Mouse (Mus musculus) lung, embryonic 14.5 days (tissue): ENCODE data around the gene Msmp. TPM values are rescaled to one million over a fixed set of nuclear protein-coding genes. Genes with fewer than 3 reads are reported as not detected.
A peak's percentile ranks its signal among the peaks of the same experiment; 100 is the strongest.

Experiments
- ATAC-seq: fragments of 200-750 bp; cut with Nextera tagmentation; 2 replicates; pipeline ENCODE4 v1.8.0; 2017; ENCODE audit warnings: mild to moderate bottlenecking, moderate TSS enrichment, moderate library complexity; ENCODE audit not compliant: insufficient read depth
- DNase-seq: peaks from one replicate; pipeline ENCODE4 v3.0.0-alpha.2; 2015
- H3K27ac ChIP-seq: fragments of 300-500 bp; sonication (generic); 2 replicates; pipeline ENCODE4 v1.5.1; 2014; ENCODE audit warnings: low read depth, mild to moderate bottlenecking, moderate library complexity
- H3K27me3 ChIP-seq: fragments of 300-500 bp; sonication (generic); 2 replicates; pipeline ENCODE4 v1.6.1; 2014; ENCODE audit warnings: low read length, control low read depth; ENCODE audit not compliant: insufficient read depth
- H3K36me3 ChIP-seq: fragments of 300-500 bp; sonication (generic); 2 replicates; pipeline ENCODE4 v1.6.1; 2014; ENCODE audit warnings: control low read depth; ENCODE audit not compliant: insufficient read depth
- H3K4me1 ChIP-seq: fragments of 300-500 bp; sonication (generic); 2 replicates; pipeline ENCODE4 v1.6.1; 2014; ENCODE audit warnings: antibody characterized with exemption, control low read depth; ENCODE audit not compliant: insufficient read depth
- H3K4me2 ChIP-seq: fragments of 300-500 bp; sonication (generic); 2 replicates; pipeline ENCODE4 v1.6.1; 2014; ENCODE audit warnings: mild to moderate bottlenecking
- H3K4me3 ChIP-seq: fragments of 300-500 bp; sonication (generic); 2 replicates; pipeline ENCODE4 v1.5.1; 2014; ENCODE audit warnings: low read depth, low read length
- H3K9ac ChIP-seq: fragments of 300-500 bp; sonication (generic); 2 replicates; pipeline ENCODE4 v1.6.1; 2014
- H3K9me3 ChIP-seq: fragments of 300-500 bp; sonication (generic); 2 replicates; pipeline ENCODE4 v1.6.1; 2016; ENCODE audit warnings: low read depth, low read length, control low read depth
- CTCF ChIP-seq: IDR thresholded peaks from 2 replicates; pipeline ENCODE4 v1.5.1; 2016; ENCODE audit warnings: antibody characterized with exemption, low read depth
- WGBS: fragments of 180-500 bp; shearing (Covaris S2); extraction: QIAGEN DNeasy Blood & Tissue Kit; methylation state at CpG from one replicate; pipeline ENCODE4 v1.1.7; 2014; 5-methylcytosine and 5-hydroxymethylcytosine counted together
- polyA plus RNA-seq: library from polyadenylated mRNA; unstranded; fragments of >200 nt; fragmentation: Nextera tagmentation; extraction: Ambion mirVana; gene quantifications from 2 replicates; pipeline ENCODE4 v1.2.1, GENCODE M21; 2014

Msmp gene
- not detected in 2 replicates for polyA plus RNA-seq

DNA sequence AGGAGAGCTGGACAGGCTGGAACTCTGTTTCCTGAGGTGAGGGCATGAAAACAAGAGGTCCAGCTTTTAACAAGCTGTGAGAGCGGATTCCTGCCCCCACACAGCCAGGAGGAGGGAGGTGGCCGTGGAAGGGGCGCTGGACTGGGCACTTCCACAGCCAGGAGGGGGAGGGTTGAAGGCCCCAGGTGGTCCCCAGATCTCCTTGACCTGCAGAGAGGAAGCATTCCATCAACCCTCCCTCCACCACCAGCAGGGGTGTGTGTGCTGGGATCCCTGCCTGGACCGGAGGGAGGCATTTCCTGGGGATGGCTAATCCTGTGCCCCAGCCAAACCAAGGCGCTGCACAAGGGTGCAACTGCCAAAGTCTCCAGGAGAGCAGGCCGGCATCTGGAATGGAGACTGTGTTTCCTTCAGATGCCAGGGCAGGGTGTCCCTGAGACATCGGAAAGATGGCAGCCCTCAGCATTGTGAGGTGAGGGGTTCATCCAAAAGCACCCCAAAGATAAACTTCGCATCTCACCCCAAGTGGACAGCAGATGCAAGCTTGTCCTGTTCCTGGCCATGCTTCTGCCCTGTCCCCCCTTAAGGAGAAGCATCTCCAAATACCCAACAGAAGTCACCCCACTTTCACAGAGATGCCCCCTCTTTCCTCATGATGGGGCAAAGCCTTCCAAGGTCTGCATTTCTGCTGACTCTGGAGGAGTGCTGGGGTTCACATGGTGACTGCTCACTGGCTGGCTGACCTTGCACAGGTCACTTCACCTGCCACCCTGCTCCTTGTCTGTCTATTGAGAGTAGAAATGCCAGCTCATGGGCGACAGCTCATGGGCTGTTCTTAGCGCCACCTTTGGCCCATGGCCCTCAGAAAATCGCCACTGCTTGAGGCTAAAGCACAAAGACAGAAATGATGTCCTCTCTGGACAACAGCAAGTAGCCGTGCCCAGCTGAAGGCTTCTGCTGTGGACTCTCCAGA lies at the start of gene Msmp:
TSS of gene Msmp (minus strand) at position 51 of the 973 bp plus-strand sequence.
- H3K36me3 ChIP-seq = peaks cover 49% of the 10 kb centered on the region
- DNase-seq (no peak), ATAC-seq (no peak)
- 57% methylated on average over 12 of the region's 12 CpGs for WGBS
- TF ChIP-seq CTCF = no peak
- H3K27ac ChIP-seq = no peak within 1 kb of the TSS
- no peak within 1 kb of the TSS for H3K4me2 ChIP-seq
- peaks cover 2% of the 10 kb centered on the region; the same call in 1 of the 2 replicates for H3K4me1 ChIP-seq
- H3K27me3 ChIP-seq = no peaks in the 10 kb centered on the region
- H3K4me3 ChIP-seq = no peak within 1 kb of the TSS
- no peak within 1 kb of the TSS for H3K9ac ChIP-seq
- H3K9me3 ChIP-seq = no peaks in the 10 kb centered on the region

DNA sequence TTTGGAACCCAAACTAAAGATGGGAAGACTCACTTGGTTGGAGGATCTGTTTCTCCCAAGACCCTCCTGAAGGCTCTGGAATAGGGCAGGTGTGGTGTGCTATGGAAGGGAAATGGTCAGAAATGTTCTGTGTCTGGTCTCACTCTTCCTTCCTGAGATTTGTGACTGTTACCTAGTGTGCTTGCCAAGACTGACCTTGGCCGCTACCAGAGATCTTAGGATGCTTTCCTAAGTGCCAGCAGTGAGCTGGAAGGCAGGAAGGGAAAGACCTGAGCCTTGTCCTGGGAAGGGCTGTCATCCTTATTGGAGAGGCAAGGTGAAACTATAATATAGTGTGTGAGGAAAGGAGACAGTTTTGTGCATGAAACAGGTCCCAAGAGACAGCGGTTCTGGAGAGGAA lies 49.4 kb upstream of the Msmp start:
- Histone ChIP-seq H3K4me1 (0 out of 2 replicates have a peak, but pooled peaks cover 7% of the 10 kb centered on the region), H3K27me3 (peaks cover 11% of the 10 kb centered on the region), H3K9me3 (no peaks in the 10 kb centered on the region), H3K36me3 (no peaks in the 10 kb centered on the region), H3K4me2 (no peak overlapping the region), H3K9ac (no peak overlapping the region), H3K27ac (no peak overlapping the region), H3K4me3 (no peak overlapping the region)
- no peak for TF ChIP-seq CTCF
- ATAC-seq (no peak), DNase-seq (no peak)
- WGBS = 96% methylated on average over 2 of the region's 2 CpGs

DNA sequence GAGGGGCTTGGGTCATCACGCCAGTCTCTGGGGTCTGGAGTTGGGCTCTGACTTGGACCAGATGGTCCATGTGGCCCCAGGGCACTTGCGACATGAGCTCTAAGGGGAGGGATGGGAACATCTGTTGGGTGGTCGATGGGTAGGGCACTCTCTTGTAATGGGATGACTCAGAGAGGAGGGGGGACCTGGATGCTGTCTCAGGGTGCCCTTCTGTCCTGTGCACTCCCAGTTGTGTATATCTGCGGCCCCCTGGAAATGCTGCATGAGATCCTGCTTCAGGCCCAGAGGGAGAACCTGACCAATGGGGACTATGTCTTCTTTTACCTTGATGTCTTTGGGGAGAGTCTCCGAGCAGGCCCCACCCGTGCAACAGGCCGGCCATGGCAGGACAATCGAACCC lies 49.0 kb upstream of the Msmp start:
- DNase-seq (no peak), ATAC-seq (no peak)

DNA sequence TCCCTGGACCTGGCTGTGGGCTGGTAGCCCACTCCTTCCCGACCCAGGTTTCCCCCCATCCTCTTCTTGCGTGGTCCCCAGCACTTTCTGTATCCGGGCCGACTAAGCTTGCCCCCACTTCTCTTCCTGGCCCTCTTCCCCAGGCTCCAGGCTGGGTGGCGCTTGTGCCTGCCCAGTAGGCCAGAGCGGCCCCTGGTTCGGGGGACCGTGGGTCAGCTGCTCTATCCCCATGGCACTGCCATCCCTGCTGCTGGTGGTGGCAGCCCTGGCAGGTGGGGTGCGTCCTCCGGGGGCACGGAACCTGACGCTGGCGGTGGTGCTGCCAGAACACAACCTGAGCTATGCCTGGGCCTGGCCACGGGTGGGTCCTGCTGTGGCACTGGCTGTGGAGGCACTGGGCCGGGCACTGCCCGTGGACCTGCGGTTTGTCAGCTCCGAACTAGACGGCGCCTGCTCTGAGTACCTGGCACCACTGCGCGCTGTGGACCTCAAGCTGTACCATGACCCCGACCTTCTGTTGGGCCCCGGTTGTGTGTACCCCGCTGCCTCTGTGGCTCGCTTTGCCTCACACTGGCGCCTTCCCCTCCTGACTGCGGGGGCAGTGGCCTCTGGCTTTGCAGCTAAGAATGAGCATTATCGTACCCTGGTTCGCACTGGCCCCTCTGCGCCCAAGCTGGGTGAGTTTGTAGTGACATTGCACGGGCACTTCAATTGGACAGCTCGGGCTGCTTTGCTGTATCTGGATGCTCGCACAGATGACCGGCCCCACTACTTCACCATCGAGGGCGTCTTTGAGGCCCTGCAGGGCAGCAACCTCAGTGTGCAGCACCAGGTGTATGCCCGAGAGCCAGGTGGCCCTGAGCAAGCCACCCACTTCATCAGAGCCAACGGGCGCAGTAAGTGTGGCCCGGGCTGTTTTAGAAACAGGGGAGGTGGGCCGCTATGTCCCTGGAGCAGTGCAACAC lies 47.9 kb upstream of the Msmp start:
- Histone ChIP-seq H3K9me3 (no peaks in the 10 kb centered on the region), H3K4me1 (0 out of 2 replicates have a peak, but pooled peaks cover 7% of the 10 kb centered on the region), H3K4me3 (peak overlapping the region; percentile 67), H3K9ac (peak overlapping the region; percentile 84), H3K27me3 (peaks cover 11% of the 10 kb centered on the region), H3K4me2 (peak overlapping the region; percentile 87), H3K36me3 (no peaks in the 10 kb centered on the region), H3K27ac (peak overlapping the region; percentile 65; the same call in 1 of the 2 replicates)
- no peak for TF ChIP-seq CTCF
- WGBS = 41% methylated on average over 42 of the region's 42 CpGs
- ATAC-seq (peak; percentile 19; the same call in 1 of the 2 replicates), DNase-seq (peak; percentile 15)

More for the DNA sequence above, 49.0 kb upstream of the Msmp start:
- 76% methylated on average over 8 of the region's 8 CpGs for WGBS
- Histone ChIP-seq H3K27ac (no peak overlapping the region), H3K4me3 (no peak overlapping the region), H3K36me3 (no peaks in the 10 kb centered on the region), H3K9me3 (no peaks in the 10 kb centered on the region), H3K27me3 (peaks cover 11% of the 10 kb centered on the region), H3K4me1 (0 out of 2 replicates have a peak, but pooled peaks cover 7% of the 10 kb centered on the region), H3K9ac (no peak overlapping the region), H3K4me2 (0 out of 2 replicates have a peak overlapping the region, but pooled peaks have one; percentile 87)
- no peak for TF ChIP-seq CTCF

DNA sequence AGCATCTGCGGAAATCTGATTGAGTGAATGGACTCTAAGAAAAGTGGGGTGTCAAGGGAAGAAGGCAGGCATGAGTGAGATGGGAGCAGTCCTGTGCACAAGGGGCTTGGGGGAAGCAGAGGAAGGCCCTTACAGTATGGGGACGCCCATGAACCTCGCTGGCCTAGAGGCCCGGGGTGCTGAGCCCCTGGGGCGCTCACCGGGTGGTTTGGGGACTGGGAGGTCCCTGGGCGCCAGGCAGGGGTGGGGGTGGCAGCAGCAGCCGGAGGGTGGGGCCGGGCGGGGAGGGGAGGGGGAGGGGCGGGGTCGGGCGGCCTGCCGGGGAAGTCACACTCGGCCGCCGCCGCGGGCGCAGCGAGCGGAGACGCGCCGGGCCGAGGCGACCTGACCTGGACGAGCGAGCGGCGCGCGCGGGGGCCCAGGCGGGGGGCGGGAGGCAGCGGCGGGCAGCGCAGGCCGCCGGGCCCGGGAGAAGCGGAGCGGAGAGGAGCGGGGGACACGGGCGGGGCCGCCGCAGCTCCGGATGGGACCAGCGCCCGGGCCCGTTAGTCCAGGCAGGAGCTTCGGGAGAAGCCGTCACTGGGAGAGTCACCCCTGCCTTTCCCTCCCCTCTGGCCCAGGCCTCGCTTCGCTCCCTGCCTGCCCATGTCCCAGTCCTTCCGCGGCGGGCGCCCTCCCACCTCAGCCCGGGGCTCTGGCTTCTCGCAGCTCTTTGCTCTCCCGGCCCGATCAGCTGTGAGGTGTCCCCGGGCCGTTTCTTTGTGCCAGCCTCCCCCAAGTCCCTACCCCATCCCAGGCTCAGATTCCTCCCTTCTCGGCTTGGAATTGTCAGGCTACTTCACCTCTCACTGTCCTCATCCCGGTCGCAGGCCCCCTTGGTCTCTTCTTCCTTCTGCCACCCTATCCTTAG lies 47.0 kb upstream of the Msmp start, which contains the start of gene Npr2:
TSS of gene Npr2 (plus strand) at position 890 of the 910 bp plus-strand sequence.
- ATAC-seq (peak; percentile 71), DNase-seq (peak; percentile 73)
- H3K4me1 ChIP-seq = 0 out of 2 replicates have a peak, but pooled peaks cover 7% of the 10 kb centered on the region
- no peaks in the 10 kb centered on the region for H3K36me3 ChIP-seq
- no peak for TF ChIP-seq CTCF
- H3K27me3 ChIP-seq = peaks cover 11% of the 10 kb centered on the region
- H3K9me3 ChIP-seq = no peaks in the 10 kb centered on the region
- H3K4me3 ChIP-seq = peak within 1 kb of the TSS; percentile 67
- peak within 1 kb of the TSS; percentile 87 for H3K4me2 ChIP-seq
- H3K27ac ChIP-seq = peak within 1 kb of the TSS; percentile 65
- 1% methylated on average over 55 of the region's 70 CpGs for WGBS
- peak within 1 kb of the TSS; percentile 84 for H3K9ac ChIP-seq
